Mouse (Mus musculus) gastrocnemius, postnatal 4 days (tissue): ENCODE results near the gene Cisd1. TPM values are rescaled to one million over a fixed set of nuclear protein-coding genes. Genes with fewer than 3 reads are reported as not detected.

Experiments used
- DNase-seq, 2 experiments: peaks; one replicate each; pipeline ENCODE4 v3.0.0; 2021 to 2022; ENCODE audit warnings: low spot score in 2 of 2, mixed read lengths in 2 of 2
- total RNA-seq, 2 experiments: library from RNA; stranded (reverse); gene quantifications; 2 replicates each; pipeline ENCODE4 v1.2.3; 2021

The Cisd1 gene
- total RNA-seq, 2 experiments from 2014 or later, result 47.2 to 50.0 TPM

- no peak for DNase-seq
These were observed 16.4 kb downstream of the Cisd1 start for GRCm38 (mm10) chr10:71328382-71328781.

- no peak for DNase-seq
These were observed 17.4 kb downstream of the Cisd1 start for GRCm38 (mm10) chr10:71327386-71327785.

DNA sequence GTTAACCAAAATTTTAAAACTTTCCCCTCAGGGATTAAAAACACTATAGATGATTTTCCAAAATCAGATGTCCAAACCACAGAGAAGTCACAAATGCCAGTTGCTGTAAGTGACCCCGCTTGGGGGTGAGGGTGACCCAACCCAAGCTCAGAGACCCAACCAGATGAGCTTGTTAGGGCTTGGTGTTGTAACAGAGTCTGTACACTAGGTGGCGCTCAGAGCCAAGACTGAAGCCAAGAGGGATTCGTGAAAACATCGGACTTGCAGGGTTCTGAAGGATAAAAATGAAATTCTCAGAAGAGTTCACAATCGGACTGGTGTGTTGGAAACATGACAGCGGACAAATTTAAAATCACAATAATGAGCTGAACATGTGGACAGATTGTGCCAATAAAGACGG lies 18.0 kb downstream of the Cisd1 start:
- peak in 1 of 2 experiments; percentile 57 for DNase-seq

- DNase-seq, result no peak
These were observed 18.6 kb downstream of the Cisd1 start for GRCm38 (mm10) chr10:71326123-71326522.

GRCm38 (mm10) chr10:71323669-71324068 lies 21.1 kb downstream of the Cisd1 start:
- DNase-seq, result no peak

- no peak for DNase-seq
These were observed 28.3 kb downstream of the Cisd1 start for GRCm38 (mm10) chr10:71316497-71316896.

GRCm38 (mm10) chr10:71316056-71316455 lies 28.7 kb downstream of the Cisd1 start:
- no peak for DNase-seq

DNA sequence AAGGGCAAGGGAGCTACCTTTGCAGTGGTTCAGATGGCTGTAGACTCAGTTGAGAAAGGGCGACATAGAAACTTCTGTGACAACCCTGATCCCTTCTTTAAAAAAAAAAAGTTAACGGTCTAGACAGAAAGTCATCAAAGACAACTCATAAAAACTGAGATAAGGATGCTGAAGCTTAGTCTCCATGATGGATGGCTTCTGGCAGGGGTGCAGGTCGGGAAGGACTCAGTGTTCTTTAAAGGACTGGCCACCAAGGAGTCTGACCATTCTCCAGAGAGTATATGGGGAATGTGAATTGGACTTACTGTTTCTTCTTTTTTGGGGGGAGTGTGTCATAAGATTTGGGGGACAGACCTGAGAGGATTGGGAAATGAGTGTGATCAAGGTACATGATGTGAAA lies 30.2 kb downstream of the Cisd1 start:
- no peak for DNase-seq

DNA sequence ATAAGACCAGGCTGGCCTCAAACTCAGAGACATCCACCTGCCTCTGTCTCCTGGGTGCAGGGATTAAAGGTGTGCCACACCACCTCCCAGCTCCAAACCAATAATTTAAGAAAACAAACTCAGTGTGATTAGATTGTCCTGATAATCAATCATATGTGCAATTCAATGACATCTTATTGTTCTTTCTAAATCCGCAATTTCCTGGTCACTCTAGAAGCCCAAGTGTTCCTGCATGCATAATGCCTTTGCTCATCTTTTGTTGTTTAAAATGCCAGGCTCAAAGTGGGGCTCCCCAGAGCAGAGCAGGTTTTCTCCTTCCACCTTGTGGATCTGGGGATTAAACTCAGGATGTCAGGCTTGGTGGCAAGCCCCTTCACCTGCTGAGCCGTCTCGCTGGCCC lies 34.5 kb downstream of the Cisd1 start:
- no peak for DNase-seq

GRCm38 (mm10) chr10:71308199-71308598 lies 36.6 kb downstream of the Cisd1 start:
- no peak for DNase-seq

GRCm38 (mm10) chr10:71306759-71307158 lies 38.0 kb downstream of the Cisd1 start:
- DNase-seq, result no peak

GRCm38 (mm10) chr10:71306190-71306589 lies 38.6 kb downstream of the Cisd1 start:
- DNase-seq, result no peak

- DNase-seq, result no peak
These were observed 42.3 kb downstream of the Cisd1 start for GRCm38 (mm10) chr10:71302490-71302889.

GRCm38 (mm10) chr10:71300161-71300560 lies 44.6 kb downstream of the Cisd1 start:
- DNase-seq, result no peak

DNA sequence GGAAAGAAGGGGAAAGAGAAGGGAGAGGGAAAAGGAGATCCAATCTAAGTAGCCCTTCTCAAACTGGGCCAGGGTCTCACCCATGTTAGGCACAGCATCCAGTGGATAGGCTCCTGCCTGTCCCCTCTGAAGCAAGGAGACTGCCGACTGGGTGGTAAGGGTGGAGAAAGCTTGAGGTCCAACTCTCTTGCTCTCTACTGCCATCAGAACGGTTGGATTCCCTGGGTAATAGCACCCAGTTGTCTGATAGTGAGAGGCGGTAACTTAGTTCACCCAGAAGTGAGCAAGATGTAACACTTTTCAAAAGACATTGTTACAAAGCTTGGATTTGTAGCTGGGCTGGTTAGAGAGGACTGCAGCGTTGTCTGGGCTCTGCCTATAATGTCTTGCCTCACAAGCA lies 51.5 kb downstream of the Cisd1 start:
- no peak for DNase-seq

DNA sequence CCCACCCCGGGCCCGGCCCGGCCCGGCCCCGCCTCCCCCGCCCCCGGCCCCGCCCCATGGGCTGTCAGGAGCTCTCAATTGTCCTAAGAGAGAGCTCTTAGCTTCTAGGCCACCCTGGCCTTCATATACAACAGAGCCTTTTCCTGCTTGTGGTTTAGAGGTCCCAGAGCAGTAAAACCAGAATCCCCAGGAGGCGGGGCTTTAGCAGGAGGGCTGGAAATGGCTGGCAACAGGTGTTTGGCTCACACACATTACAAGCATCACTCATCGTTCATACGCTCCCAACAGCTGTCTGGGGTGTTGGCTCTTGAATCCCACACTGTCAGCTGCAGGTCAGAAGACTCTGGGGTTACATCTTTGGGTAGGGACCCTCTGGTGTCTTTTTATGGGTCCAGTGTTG lies 52.5 kb downstream of the Cisd1 start:
- DNase-seq, result peak in 1 of 2 experiments; percentile 45

DNA sequence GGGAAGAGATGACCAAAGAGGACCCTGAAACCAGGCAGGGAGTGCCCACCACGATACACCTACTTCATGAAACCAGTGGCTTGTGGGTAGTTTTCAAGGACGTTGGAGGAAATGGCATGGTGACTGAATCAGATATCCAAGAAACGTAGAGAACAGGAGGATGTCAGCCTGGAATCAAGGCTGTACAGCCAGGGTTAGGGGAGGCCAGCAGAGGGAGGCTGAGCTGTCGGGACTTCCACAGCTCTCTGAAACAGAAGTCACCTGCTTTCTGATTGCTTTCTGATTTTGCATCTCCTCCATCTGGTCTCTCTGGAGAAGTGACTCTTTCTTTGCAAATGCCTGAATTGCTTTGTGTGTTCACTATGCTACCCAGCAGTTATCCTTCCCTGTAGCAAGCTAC lies 53.0 kb downstream of the Cisd1 start:
- no peak for DNase-seq

GRCm38 (mm10) chr10:71291179-71291661 lies 53.5 kb downstream of the Cisd1 start:
- no peak for DNase-seq

DNA sequence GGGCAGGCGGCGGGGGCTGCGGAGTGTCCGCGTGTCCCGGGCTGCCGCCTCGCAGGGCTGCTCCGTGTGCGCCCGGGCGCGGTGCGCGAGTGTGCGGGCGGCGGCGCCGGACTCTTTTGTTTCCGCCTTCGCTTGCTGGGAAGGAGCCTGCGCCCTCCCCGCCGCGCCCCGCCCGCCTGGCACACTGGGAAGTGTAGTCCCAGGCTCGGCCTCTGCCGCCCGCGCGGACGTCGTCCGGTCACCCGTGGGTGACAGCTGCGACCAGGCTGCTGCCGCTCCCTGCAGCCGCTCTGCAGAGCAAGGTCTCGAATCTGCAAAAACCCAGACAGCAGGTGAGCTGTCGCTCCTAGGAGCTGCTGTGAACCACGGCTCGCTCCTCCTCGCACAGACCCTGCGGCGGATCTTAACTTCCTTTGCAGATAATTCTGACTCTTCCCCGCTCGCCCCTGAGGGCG lies 59.6 kb downstream of the Cisd1 start, which contains the start of gene Ube2d1:
Gene Ube2d1 (minus strand): TSS at position 137 of the 455 bp plus-strand sequence.
- DNase-seq, result peak; percentile 82 to 90

DNA sequence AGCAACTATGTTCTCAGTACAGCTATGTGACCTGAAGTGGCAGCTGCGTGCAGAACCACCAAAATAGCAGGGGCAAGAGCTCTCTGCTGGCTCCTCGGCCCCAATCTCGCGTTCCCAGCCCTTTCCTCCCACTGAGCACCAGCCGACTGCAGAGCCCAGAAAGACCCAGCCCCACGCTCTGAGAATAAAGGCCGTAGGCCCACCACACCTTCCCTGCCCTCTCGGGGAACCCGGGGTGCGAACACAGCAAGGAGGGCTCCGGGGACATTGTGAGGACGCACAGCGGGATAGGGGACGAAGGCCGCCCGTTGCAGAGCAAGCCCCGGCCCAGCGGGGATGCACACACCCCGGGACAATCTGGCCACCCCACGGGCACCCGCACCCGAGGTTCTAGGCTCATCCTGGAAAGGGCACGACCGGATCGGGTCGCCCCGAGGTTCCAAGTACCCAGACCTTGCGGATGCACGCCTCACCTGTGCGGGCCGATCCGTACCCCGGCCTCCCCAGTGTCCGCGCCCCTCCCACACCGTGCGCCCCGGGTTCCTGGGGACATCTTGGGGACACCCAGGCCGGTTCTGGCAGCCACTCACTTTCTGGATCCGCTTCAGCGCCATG lies 60.1 kb downstream of the Cisd1 start:
- no peak for DNase-seq

DNA sequence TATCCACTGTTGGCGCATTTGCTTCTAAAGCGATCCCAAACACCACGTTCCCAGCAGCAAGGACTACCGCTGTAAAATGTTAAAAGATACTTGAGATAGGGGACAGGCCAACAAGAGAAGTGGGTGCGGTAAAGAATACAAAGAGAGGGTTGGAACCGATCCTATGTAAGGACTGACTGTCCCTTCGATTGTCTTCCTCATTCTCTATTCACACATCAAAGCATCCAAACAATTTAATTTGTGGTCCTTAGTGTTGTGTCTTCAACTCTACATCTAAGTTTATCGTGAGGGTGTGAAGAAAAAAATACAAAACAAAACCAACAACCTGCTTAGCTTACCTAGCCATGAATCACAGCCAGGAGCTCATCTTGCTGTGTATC lies 60.6 kb downstream of the Cisd1 start:
- no peak for DNase-seq
